Mouse (Mus musculus) forebrain, embryonic 10.5 days (tissue): Measurements from ENCODE around the gene Coa3. TPM values are rescaled to one million over a fixed set of nuclear protein-coding genes. Genes with fewer than 3 reads are reported as not detected.

Experiments used
- DNase-seq: peaks from one replicate; pipeline ENCODE4 v3.0.0-alpha.2; 2017; ENCODE audit warnings: low spot score; ENCODE audit errors: extremely low spot score
- H3K27ac ChIP-seq: fragments of 300-500 bp; sonication (generic); 2 replicates; pipeline ENCODE4 v1.5.1; 2016; ENCODE audit warnings: mild to moderate bottlenecking
- H3K27me3 ChIP-seq: fragments of 300-500 bp; sonication (generic); 2 replicates; pipeline ENCODE4 v1.6.1; 2016; ENCODE audit warnings: mild to moderate bottlenecking; ENCODE audit not compliant: poor library complexity, severe bottlenecking
- H3K36me3 ChIP-seq: fragments of 300-500 bp; sonication (generic); replicated peaks from 2 replicates; pipeline ENCODE4 v1.6.1; 2016; ENCODE audit warnings: mild to moderate bottlenecking, moderate library complexity
- H3K4me1 ChIP-seq: fragments of 300-500 bp; sonication (generic); 2 replicates; pipeline ENCODE4 v1.6.1; 2016
- H3K4me3 ChIP-seq: fragments of 300-500 bp; sonication (generic); 2 replicates; pipeline ENCODE4 v1.5.1; 2016; ENCODE audit warnings: mild to moderate bottlenecking, moderate library complexity
- H3K9me3 ChIP-seq: fragments of 300-500 bp; sonication (generic); 2 replicates; pipeline ENCODE4 v1.6.1; 2016; ENCODE audit warnings: mild to moderate bottlenecking, moderate library complexity
- WGBS: fragments of 180-500 bp; shearing (Covaris S2); methylation state at CpG from one replicate; pipeline ENCODE4 v1.1.7; 2016; 5-methylcytosine and 5-hydroxymethylcytosine counted together
- polyA plus RNA-seq: library from polyadenylated mRNA; unstranded; fragments of >200 nt; fragmentation: Nextera tagmentation; extraction: Ambion mirVana; gene quantifications from 2 replicates; pipeline ENCODE4 v1.2.1, GENCODE M21; 2016

Gene Coa3
- polyA plus RNA-seq, 1 experiment from 2014 or later: 186 TPM

DNA sequence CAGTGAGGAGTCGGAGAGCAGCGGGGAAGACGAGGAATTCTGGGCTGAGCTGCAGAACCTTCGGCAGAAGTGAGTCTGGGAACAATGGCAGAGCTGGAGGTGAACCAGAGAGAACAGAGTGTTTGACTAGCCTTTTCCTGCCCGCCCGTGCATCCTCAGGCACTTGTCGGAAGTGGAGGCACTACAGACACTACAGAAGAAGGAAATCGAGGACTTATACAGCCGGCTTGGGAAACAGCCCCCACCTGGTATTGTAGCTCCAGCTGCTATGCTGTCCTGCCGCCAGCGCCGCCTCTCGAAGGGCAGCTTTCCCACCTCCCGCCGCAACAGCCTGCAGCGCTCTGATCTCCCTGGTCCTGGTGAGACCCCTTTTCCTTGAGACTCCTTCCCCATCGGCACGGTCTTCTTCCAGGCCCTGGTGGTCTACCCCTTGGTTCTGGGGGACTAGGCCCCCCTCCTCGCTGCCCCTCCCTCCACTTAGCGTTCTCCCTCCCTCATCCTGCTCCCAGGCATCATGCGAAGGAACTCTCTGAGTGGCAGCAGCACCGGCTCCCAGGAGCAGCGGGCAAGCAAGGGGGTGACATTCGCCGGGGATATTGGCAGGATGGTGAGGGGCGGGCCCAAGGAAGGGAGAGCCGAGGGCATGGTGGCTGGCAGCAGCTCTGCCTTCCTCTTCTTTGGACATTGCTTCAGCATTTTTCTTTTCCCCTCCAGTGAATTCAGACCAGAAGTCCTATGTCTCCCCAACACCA, 2.4 kb downstream of the Coa3 start:
- H3K4me1 ChIP-seq: peaks cover 36% of the 10 kb centered on the region
- no peaks in the 10 kb centered on the region for H3K9me3 ChIP-seq
- H3K4me3 ChIP-seq: peak overlapping the region; percentile 89
- H3K27ac ChIP-seq: 0 out of 2 replicates have a peak overlapping the region, but pooled peaks have one; percentile 35
- DNase-seq: no peak
- H3K27me3 ChIP-seq: peaks cover 54% of the 10 kb centered on the region
- peaks cover 18% of the 10 kb centered on the region for H3K36me3 ChIP-seq
- WGBS: 29% methylated on average over 27 of the region's 27 CpGs

- H3K9me3 ChIP-seq: no peaks in the 10 kb centered on the region
- H3K4me1 ChIP-seq: peaks cover 36% of the 10 kb centered on the region
- peak overlapping the region; percentile 51; the same call in 1 of the 2 replicates for H3K27ac ChIP-seq
- peaks cover 18% of the 10 kb centered on the region for H3K36me3 ChIP-seq
- 76% methylated on average over 4 of the region's 4 CpGs for WGBS
- no peak for DNase-seq
- peaks cover 43% of the 10 kb centered on the region for H3K27me3 ChIP-seq
- no peak overlapping the region for H3K4me3 ChIP-seq
These were observed 3.6 kb downstream of the Coa3 start for GRCm38 (mm10) chr11:101275309-101275708.

DNA sequence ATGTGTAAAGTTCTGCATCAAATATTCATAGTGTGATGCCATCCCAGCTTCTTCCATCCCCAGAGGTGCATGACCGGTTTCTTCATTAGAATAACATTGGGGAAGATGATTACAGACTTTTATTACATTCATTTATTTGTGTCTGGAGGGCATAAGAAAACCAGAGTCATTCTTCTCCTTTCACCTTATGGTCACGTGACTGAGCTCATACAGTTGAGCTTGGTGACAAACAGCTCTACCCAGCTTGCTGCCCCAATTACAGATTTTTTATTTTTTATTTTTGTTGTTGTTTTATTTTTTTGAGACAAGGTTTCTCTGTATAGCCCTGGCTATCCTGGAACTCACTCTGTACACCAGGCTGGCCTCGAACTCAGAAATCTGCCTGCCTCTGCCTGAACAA, 6.5 kb downstream of the Coa3 start:
- 92% methylated on average over 3 of the region's 3 CpGs for WGBS

DNA sequence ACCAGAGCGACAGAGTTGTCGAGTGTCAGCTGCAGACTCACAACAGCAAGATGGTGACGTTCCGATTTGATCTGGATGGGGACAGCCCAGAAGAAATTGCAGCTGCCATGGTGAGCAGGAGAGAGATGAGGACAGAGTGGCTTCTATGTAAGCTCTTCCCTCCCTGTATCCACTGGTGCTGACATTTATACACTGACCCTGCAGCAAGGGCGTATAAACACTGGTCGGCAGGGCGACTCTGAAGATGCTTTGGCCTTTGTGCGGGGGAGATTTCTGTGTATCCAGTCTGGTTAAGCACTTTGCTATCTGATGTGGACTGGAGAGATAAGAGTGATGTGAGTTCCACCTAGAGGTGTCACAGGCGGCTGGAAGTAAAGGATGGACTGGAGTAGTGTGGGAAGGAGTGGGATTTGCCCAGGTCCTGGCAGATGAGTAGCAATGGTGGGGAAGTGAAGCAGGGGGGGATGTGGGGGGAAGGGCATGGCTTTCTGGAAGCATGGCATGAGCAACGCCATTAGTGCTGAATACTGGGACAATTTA, 9.3 kb downstream of the Coa3 start:
- H3K36me3 ChIP-seq: no peaks in the 10 kb centered on the region
- peaks cover 25% of the 10 kb centered on the region for H3K4me1 ChIP-seq
- no peak overlapping the region for H3K4me3 ChIP-seq
- 45% methylated on average over 10 of the region's 10 CpGs for WGBS
- H3K27me3 ChIP-seq: peaks cover 57% of the 10 kb centered on the region
- H3K9me3 ChIP-seq: no peaks in the 10 kb centered on the region
- H3K27ac ChIP-seq: no peak overlapping the region
- no peak for DNase-seq

More for the DNA sequence above, 6.5 kb downstream of the Coa3 start:
- H3K36me3 ChIP-seq: peaks cover 16% of the 10 kb centered on the region
- DNase-seq: no peak
- H3K9me3 ChIP-seq: no peaks in the 10 kb centered on the region
- H3K4me3 ChIP-seq: no peak overlapping the region
- H3K4me1 ChIP-seq: peaks cover 28% of the 10 kb centered on the region
- H3K27me3 ChIP-seq: peaks cover 55% of the 10 kb centered on the region
- no peak overlapping the region for H3K27ac ChIP-seq

DNA sequence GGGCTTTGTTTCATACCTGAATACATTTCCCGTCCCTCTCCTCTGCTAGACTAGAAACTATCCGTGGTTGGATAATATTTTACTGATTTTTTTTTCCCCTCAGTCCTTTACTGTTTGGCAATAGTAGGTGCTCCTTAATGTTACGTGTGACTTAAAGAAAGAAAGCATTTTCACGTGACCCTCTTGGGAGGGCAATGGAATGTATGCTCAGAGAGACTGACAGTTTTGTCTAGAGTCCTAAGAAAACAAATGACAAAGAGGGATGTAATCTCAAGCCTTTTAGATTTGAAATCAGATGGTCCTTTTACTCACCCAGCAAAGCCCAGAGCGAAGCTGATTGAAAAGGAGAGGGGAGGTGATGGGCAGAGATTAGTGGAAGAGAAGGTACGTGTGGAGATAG, 13.0 kb downstream of the Coa3 start:
- H3K27ac ChIP-seq: no peak overlapping the region
- H3K27me3 ChIP-seq: peaks cover 95% of the 10 kb centered on the region
- H3K36me3 ChIP-seq: no peaks in the 10 kb centered on the region
- no peaks in the 10 kb centered on the region for H3K9me3 ChIP-seq
- DNase-seq: no peak
- 16% methylated on average over 6 of the region's 6 CpGs for WGBS
- H3K4me3 ChIP-seq: peak overlapping the region; percentile 42
- H3K4me1 ChIP-seq: peaks cover 60% of the 10 kb centered on the region

GRCm38 (mm10) chr11:101264954-101265471, 13.9 kb downstream of the Coa3 start:
- Histone ChIP-seq H3K9me3 (no peaks in the 10 kb centered on the region), H3K27me3 (peaks cover 92% of the 10 kb centered on the region), H3K4me3 (peak overlapping the region; percentile 42), H3K36me3 (no peaks in the 10 kb centered on the region), H3K4me1 (peaks cover 68% of the 10 kb centered on the region), H3K27ac (0 out of 2 replicates have a peak overlapping the region, but pooled peaks have one; percentile 3)
- DNase-seq: no peak
- 2% methylated on average over 31 of the region's 31 CpGs for WGBS

GRCm38 (mm10) chr11:101263989-101264280, 15.0 kb downstream of the Coa3 start:
- Histone ChIP-seq H3K27ac (no peak overlapping the region), H3K27me3 (peaks cover 82% of the 10 kb centered on the region), H3K4me3 (peak overlapping the region; percentile 67), H3K4me1 (peaks cover 70% of the 10 kb centered on the region), H3K9me3 (no peaks in the 10 kb centered on the region), H3K36me3 (peaks cover 4% of the 10 kb centered on the region; the same call in 1 of the 2 replicates)
- no peak for DNase-seq
- 4% methylated on average over 3 of the region's 3 CpGs for WGBS

- Histone ChIP-seq H3K4me1 (peaks cover 70% of the 10 kb centered on the region), H3K36me3 (peaks cover 10% of the 10 kb centered on the region; the same call in 1 of the 2 replicates), H3K4me3 (peak overlapping the region; percentile 67), H3K9me3 (no peaks in the 10 kb centered on the region), H3K27ac (no peak overlapping the region), H3K27me3 (peaks cover 76% of the 10 kb centered on the region)
- DNase-seq: no peak
- 2% methylated on average over 32 of the region's 32 CpGs for WGBS
These were observed 15.6 kb downstream of the Coa3 start for GRCm38 (mm10) chr11:101263138-101263988.

GRCm38 (mm10) chr11:101262272-101262967, 16.5 kb downstream of the Coa3 start:
- H3K4me1 ChIP-seq: peaks cover 70% of the 10 kb centered on the region

DNA sequence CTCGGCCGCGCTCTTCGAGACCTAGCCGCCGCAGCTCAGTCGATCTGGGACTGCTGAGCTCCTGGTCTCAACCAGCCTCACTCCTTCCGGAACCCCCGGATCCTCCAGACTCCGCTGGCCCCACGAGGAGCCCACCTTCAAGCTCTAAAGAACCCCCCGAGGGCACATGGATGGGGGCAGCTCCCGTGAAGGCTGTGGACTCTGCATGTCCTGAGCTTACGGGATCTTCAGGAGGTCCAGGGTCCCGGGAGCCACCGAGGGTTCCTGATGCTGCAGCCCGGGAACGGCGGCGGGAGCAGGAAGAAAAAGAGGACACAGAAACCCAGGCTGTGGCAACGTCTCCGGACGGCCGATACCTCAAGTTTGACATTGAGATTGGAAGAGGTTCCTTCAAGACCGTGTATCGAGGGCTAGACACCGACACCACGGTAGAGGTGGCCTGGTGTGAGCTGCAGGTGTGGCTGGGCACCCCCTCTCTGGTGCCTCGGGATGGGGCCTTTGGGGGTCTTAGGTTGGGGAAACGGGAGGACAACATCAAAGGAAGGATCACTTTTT, 18.0 kb downstream of the Coa3 start:
- peaks cover 67% of the 10 kb centered on the region for H3K4me1 ChIP-seq
- DNase-seq: peak; percentile 47
- no peaks in the 10 kb centered on the region for H3K9me3 ChIP-seq
- peaks cover 31% of the 10 kb centered on the region for H3K36me3 ChIP-seq
- peak overlapping the region; percentile 67 for H3K4me3 ChIP-seq
- peak overlapping the region; percentile 84 for H3K27ac ChIP-seq
- WGBS: under 1% methylated on average over 30 of the region's 30 CpGs
- H3K27me3 ChIP-seq: peaks cover 51% of the 10 kb centered on the region

More at GRCm38 (mm10) chr11:101262272-101262967, 16.5 kb downstream of the Coa3 start:
- WGBS: under 1% methylated on average over 24 of the region's 24 CpGs
- Histone ChIP-seq H3K27me3 (peaks cover 66% of the 10 kb centered on the region), H3K9me3 (no peaks in the 10 kb centered on the region), H3K27ac (0 out of 2 replicates have a peak overlapping the region, but pooled peaks have one; percentile 35), H3K4me3 (peak overlapping the region; percentile 67), H3K36me3 (peaks cover 19% of the 10 kb centered on the region; the same call in 1 of the 2 replicates)
- no peak for DNase-seq

GRCm38 (mm10) chr11:101259948-101260825, 18.7 kb downstream of the Coa3 start, which contains the start of gene Wnk4:
TSS of gene Wnk4 (plus strand) at chr11:101260567.
- peaks cover 44% of the 10 kb centered on the region for H3K27me3 ChIP-seq
- WGBS: under 1% methylated on average over 43 of the region's 43 CpGs
- peak within 1 kb of the TSS; percentile 84 for H3K27ac ChIP-seq
- peak; percentile 74 for DNase-seq
- peaks cover 60% of the 10 kb centered on the region for H3K4me1 ChIP-seq
- peak within 1 kb of the TSS; percentile 67 for H3K4me3 ChIP-seq
- peaks cover 32% of the 10 kb centered on the region for H3K36me3 ChIP-seq
- no peaks in the 10 kb centered on the region for H3K9me3 ChIP-seq
